Mouse (Mus musculus) myocyte (in vitro differentiated cells): ENCODE results near the gene Zfp239. TPM values are rescaled to one million over a fixed set of nuclear protein-coding genes. Genes with fewer than 3 reads are reported as not detected.

ENCODE experiments used
- H3K27me3 ChIP-seq: one replicate; pipeline ENCODE4 v1.6.1; 2011; ENCODE audit not compliant: control insufficient read depth, insufficient read depth, insufficient read length
- H3K36me3 ChIP-seq: one replicate; pipeline ENCODE4 v1.6.1; 2011; ENCODE audit not compliant: control insufficient read depth, insufficient read depth
- H3K4me2 ChIP-seq: one replicate; pipeline ENCODE4 v1.6.1; 2011; ENCODE audit warnings: low read depth, control low read depth
- H3K4me3 ChIP-seq: one replicate; pipeline ENCODE4 v1.5.1; 2011; ENCODE audit warnings: mild to moderate bottlenecking, control low read depth, moderate library complexity
- H3K79me2 ChIP-seq: one replicate; pipeline ENCODE4 v1.6.1; 2011; ENCODE audit not compliant: control insufficient read depth, insufficient read depth
- H3ac ChIP-seq: one replicate; pipeline ENCODE4 v1.6.1; 2011; ENCODE audit not compliant: control insufficient read depth, insufficient read length
- E2F4 ChIP-seq: IDR thresholded peaks from one replicate; pipeline ENCODE4 v1.6.1; 2011; ENCODE audit warnings: mild to moderate bottlenecking, control low read depth, moderate library complexity; ENCODE audit not compliant: insufficient read depth
- POLR2AphosphoS2 ChIP-seq: IDR thresholded peaks from one replicate; pipeline ENCODE4 v1.6.1; 2011; ENCODE audit warnings: low read depth, control low read depth; ENCODE audit not compliant: insufficient read length
- TCF12 ChIP-seq: IDR thresholded peaks from one replicate; pipeline ENCODE4 v1.6.1; 2011; ENCODE audit warnings: mild to moderate bottlenecking, control low read depth; ENCODE audit not compliant: poor library complexity, insufficient read depth, severe bottlenecking
- TCF3 ChIP-seq: IDR thresholded peaks from one replicate; pipeline ENCODE4 v1.6.1; 2011; ENCODE audit warnings: low read depth, control low read depth; ENCODE audit not compliant: insufficient read length
- polyA plus RNA-seq: library from polyadenylated mRNA; unstranded; fragments of >200 nt; fragmentation: generic; extraction: Trizol; gene quantifications from one replicate; pipeline ENCODE4 v1.2.1, GENCODE M21; 2012; ENCODE audit warnings: missing spikeins

Zfp239 gene
- polyA plus RNA-seq, 1 experiment: 2.1 TPM

DNA sequence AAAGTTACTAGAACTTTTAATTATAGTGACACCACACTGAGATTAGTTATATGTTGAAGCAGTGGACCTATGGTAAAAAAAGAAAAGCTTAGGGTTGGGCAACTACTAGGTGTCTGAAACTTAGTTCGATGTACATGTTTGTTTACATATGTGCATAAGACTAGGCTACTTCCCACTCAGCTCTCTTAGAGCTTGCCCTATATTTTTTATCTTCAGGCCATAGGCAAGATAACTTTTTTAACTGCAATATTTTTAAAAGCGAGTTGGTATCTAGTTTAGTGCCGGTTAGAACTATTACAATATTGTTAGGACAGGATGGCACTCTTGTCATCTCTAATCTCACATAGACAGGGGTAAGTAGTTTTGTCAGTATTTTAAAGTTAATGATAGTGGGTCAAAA is 60.1 kb downstream of the Zfp239 start:
- no peak overlapping the region for H3K4me2 ChIP-seq
- H3K79me2 ChIP-seq: peaks cover 63% of the 10 kb centered on the region
- TF ChIP-seq POLR2AphosphoS2 (no peak), TCF3 (no peak), TCF12 (no peak), E2F4 (no peak)
- no peak overlapping the region for H3K4me3 ChIP-seq
- no peaks in the 10 kb centered on the region for H3K27me3 ChIP-seq
- H3ac ChIP-seq: no peak overlapping the region
- H3K36me3 ChIP-seq: peaks cover 39% of the 10 kb centered on the region

Other genes with a start within 250 kb of the Zfp239 start
- 58.3 TPM for gene Zfp637, start 20.9 kb upstream of the Zfp239 start, polyA plus RNA-seq
- 186 TPM for gene Hnrnpf, start 38.2 kb downstream of the Zfp239 start, polyA plus RNA-seq
- gene Fxyd4, start 75.6 kb downstream of the Zfp239 start, polyA plus RNA-seq: 0.64 TPM
- 0.11 TPM for gene Rasgef1a, start 149.3 kb downstream of the Zfp239 start, polyA plus RNA-seq